Mouse (Mus musculus) spleen, postnatal 4 days (tissue): ENCODE measurements around the gene Rps6kc1.

Experiments used
- DNase-seq, 2 experiments: peaks; one replicate each; pipeline ENCODE4 v3.0.0; 2022; ENCODE audit warnings: low spot score in 2 of 2

The Rps6kc1 gene

DNA sequence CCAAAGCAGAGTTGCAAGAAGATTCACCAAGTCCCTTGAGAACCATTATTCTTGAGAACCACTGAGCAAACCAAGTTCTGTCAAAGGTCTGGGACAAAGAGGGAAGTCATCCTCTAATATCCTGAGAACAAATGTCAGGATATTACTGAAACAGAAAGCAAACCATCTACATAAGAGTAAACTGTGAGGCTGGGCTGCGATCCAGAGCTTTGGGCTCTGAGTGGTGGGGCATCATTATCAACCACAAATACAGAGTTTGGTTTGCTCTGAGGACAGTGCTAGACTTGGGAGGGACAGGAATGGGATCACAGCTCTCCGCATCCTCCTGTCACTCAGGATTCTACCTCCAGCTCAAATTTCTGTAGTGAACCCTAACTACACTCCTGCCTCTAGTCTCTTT is 144.8 kb downstream of the Rps6kc1 start:
- no peak for DNase-seq

DNA sequence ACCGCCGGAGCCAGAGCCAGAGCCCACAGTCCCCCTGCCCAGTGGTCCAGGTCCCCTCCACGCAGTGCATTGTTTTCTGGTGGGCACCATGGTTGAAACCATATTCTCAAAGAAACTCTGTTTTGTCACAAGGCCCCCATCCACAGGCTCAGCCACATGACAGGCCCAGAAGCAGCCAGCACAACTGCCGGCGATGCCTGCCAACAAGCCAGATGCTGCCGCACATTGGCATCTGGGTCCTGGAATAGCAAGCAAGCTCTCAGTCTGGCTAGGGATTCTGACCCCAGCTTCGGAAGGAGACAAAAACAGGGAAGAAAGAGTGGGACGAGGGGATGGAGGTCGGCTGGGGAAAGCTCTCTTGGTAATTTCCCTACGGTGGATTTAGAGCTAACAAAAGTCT is 147.8 kb downstream of the Rps6kc1 start:
- no peak for DNase-seq

DNA sequence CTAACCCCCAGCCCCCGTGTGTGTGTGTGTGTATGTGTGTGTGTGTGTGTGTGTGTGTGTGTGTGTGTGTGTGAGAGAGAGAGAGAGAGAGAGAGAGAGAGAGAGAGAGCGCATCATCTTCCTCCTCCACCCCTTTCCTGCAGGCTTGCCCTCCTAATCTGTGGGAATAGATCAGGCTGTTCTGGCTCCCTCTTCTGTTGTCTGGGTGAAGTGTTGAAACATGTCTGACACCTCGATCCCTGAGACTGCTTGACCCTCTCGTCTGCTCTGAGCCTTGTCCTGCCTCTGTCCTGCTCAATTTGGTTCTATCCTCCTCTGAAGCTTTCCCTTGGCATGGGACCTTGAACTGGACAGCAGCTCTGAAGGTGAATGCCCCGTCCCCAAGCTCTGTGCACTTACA is 149.8 kb downstream of the Rps6kc1 start:
- DNase-seq: no peak

GRCm38 (mm10) chr1:190757899-190758298 is 153.7 kb downstream of the Rps6kc1 start:
- DNase-seq: no peak

GRCm38 (mm10) chr1:190751794-190752570 is 159.6 kb downstream of the Rps6kc1 start:
- no peak for DNase-seq

- DNase-seq: no peak
Measured at GRCm38 (mm10) chr1:190748937-190749336, 162.6 kb downstream of the Rps6kc1 start.

GRCm38 (mm10) chr1:190741421-190741820 is 170.1 kb downstream of the Rps6kc1 start:
- no peak for DNase-seq

- DNase-seq: no peak
Measured at GRCm38 (mm10) chr1:190732803-190733202, 178.8 kb downstream of the Rps6kc1 start.

GRCm38 (mm10) chr1:190729516-190730088 is 182.0 kb downstream of the Rps6kc1 start:
- DNase-seq: no peak

GRCm38 (mm10) chr1:190728111-190728651 is 183.4 kb downstream of the Rps6kc1 start:
- DNase-seq: no peak

DNA sequence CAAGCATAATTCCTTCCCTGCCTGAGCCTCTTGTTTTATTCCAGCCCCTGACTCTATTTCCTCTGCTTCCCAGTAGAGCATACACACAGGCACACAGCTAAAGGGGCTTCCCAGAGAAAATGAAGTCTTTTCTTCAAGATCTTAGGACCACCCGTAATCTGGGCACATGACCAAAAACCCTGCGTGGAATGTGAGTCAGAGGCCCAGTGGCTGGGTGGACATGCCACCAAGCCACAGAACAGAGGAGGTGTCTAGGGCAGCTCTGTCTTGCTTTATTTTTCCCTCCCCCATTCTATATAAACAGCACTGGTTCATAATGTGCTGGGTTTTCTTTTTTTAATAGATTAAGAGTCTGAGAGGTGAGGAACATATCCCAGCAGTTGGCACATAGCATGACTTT is 184.2 kb downstream of the Rps6kc1 start:
- no peak for DNase-seq

DNA sequence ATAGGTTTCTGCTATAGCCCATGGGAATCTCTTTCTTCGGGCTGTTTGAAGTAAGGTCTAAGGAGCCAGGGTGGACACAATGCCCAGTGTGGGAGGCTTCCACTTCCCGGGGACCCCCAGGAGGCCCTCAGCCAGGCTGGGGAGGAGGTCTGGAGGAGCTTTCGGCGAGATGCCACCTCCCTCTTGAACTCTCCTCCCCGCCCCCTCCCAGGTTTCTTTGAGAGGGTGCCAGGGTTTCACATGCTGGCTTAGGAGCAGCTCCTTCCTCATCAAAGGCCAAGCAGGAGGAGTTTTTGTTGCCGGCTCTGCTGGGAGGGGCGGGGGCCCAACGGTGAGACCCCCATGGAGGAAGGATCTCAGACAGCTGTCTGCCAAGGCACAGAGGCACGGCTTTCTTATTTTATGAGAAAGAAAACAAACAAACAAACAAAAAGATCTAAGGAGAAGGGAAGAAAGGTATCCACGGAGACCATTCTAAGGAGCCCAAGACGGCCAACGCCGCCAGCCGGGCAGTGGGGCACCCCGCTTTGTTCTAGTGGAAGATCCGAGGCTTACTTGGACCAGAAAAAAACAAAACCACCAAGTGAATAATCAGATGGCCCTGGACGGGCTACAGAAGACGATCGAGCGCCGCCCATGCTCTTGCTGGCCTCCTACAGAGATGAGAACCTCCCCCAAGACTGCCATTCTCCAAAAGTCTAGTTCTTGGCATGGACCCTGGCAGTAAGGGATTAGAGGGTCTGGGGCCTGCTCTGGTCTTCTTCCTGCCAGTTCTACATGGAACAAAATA is 186.8 kb downstream of the Rps6kc1 start:
- DNase-seq: no peak

- no peak for DNase-seq
Measured at GRCm38 (mm10) chr1:190723926-190724430, 187.6 kb downstream of the Rps6kc1 start.

- DNase-seq: no peak
Measured at GRCm38 (mm10) chr1:190713848-190714247, 197.7 kb downstream of the Rps6kc1 start.

GRCm38 (mm10) chr1:190697576-190697975 is 214.0 kb downstream of the Rps6kc1 start:
- no peak for DNase-seq

- DNase-seq: no peak
Measured at GRCm38 (mm10) chr1:190695589-190695988, 216.0 kb downstream of the Rps6kc1 start.

DNA sequence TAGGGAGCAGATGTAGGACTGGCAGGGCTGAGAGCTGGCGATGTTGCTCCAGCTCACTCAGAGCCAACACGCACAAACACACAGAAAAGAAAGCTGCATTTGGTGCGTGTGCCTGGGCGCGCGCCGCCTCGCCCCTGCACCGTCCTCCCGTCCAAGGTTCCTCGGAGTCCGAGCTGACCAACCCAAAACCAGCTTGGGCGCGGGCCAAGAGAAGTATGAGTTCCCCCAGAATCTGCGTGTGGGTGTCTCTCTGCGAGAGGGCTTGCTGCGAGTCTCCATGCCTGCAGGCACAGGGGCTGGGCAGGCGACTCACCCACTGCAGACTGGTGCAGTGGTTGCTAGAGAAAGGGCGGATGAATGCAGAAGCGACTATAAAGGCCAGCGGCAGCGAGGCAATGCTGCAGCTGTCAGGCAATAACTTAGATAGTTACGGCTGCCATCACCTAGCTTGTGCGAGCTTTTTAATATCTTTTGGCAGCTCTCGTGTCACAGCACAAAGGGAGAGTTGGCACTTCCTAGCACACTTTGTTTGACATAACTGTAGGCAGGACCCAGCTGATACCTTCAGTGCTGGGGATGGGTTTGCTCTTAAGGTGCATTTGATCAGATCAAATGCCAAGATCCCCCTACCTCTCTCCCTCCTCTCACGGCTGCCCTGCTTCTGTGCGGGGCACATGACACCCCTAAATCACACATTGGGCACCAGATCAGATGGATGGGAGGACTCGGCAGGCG is 220.9 kb downstream of the Rps6kc1 start:
- DNase-seq: no peak

- no peak for DNase-seq
Measured at GRCm38 (mm10) chr1:190683060-190683459, 228.5 kb downstream of the Rps6kc1 start.

DNA sequence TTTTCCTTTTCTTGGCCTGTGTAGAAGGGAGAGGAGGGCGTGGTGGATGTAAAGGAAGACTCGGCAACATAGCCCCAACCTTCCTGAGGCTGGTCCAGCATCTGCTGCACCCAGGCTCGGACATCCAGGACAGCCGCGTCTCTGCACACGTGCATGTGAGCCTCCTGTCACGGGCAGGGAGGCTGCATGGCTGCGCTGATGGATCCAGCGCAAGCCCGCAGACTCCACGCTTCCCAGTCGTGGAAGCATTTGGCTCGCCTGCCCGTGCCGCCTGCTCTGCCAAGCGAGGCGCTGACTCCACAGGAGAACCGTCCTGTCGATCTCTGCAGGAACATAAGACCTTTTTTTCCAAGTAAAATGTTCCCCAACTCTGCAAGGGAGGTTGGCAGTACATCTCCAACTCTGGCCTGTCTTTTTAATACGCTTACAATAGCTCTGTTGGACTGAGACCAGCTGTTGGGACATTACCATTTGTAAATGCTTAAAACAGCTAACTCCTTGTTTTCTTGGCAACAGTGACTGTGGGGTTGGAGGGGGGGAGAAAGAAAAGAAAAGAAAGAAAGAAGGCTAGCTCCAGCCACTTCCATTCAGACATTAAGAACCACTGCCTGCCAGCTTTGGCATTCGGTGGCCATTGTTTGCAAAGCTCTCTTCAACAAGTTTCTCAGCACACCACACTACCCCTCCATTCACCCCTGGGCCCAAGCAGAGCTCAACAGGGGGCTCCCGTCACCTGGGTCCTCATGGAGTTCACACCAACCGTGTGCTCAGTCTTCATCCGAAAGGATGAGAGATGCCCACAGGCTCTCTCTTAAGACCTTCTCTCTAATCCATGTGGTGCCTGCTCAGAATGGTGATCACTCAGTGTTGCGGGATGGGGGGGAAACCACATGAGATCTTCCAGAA is 229.3 kb downstream of the Rps6kc1 start:
- no peak for DNase-seq

GRCm38 (mm10) chr1:190675455-190675854 is 236.1 kb downstream of the Rps6kc1 start:
- no peak for DNase-seq
